Mouse (Mus musculus): ENCODE results near the gene 1700012P22Rik. TPM values are rescaled to one million over a fixed set of nuclear protein-coding genes. Genes with fewer than 3 reads are reported as not detected.

1700012P22Rik gene
- total RNA-seq, 2 experiments from 2014 or later, result not detected

GRCm38 (mm10) chr4:144408290-144408689 lies 30.3 kb downstream of the 1700012P22Rik start, which contains the start of gene Pramef12:
Pramef12 (minus strand) TSS chr4:144408464.
- Histone ChIP-seq H3K4me3 (no peak within 1 kb of the TSS), H3K27ac (no peak within 1 kb of the TSS)
- intact Hi-C loops (cut with DNase I), result no loop called here
- DNase-seq (ENCODE audit: extremely low spot score in 1 of 2, low spot score in 2 of 2), result no peak
- TF ChIP-seq CTCF (IDR thresholded peaks at IDR 0.05), result no peak

GRCm38 (mm10) chr4:144406261-144406660 lies 32.3 kb downstream of the 1700012P22Rik start:
- Histone ChIP-seq H3K4me3 (no peak overlapping the region), H3K27ac (no peak overlapping the region)
- TF ChIP-seq CTCF (IDR thresholded peaks at IDR 0.05), result no peak
- no peak for DNase-seq (ENCODE audit: extremely low spot score in 1 of 2, low spot score in 2 of 2)
- intact Hi-C loops (cut with DNase I), result no loop called here

GRCm38 (mm10) chr4:144404456-144405086 lies 34.0 kb downstream of the 1700012P22Rik start:
- TF ChIP-seq CTCF (IDR thresholded peaks at IDR 0.05), result no peak
- intact Hi-C loops (cut with DNase I), result no loop called here
- H3K4me3 ChIP-seq, result no peak overlapping the region
- DNase-seq (ENCODE audit: extremely low spot score in 1 of 2, low spot score in 2 of 2), result no peak
- no peak overlapping the region for H3K27ac ChIP-seq

- Histone ChIP-seq H3K27ac (no peak overlapping the region), H3K4me3 (no peak overlapping the region)
- intact Hi-C loops (cut with DNase I), result no loop called here
- DNase-seq (ENCODE audit: extremely low spot score in 1 of 2, low spot score in 2 of 2), result no peak
- no peak for TF ChIP-seq CTCF (IDR thresholded peaks at IDR 0.05)
Measured at GRCm38 (mm10) chr4:144402712-144403111, 35.9 kb downstream of the 1700012P22Rik start.

GRCm38 (mm10) chr4:144396316-144396715 lies 42.3 kb downstream of the 1700012P22Rik start:
- no peak for DNase-seq (ENCODE audit: extremely low spot score in 1 of 2, low spot score in 2 of 2)
- no peak overlapping the region for H3K4me3 ChIP-seq
- intact Hi-C loops (cut with DNase I), result no loop called here
- no peak overlapping the region for H3K27ac ChIP-seq
- no peak for TF ChIP-seq CTCF (IDR thresholded peaks at IDR 0.05)

GRCm38 (mm10) chr4:144377911-144378310 lies 60.7 kb downstream of the 1700012P22Rik start, which contains the start of gene Pramef20:
Pramef20 (minus strand) TSS chr4:144377933.
- DNase-seq (ENCODE audit: extremely low spot score in 1 of 2, low spot score in 2 of 2), result no peak
- no peak for TF ChIP-seq CTCF (IDR thresholded peaks at IDR 0.05)
- intact Hi-C loops (cut with DNase I), result no loop called here
- Histone ChIP-seq H3K4me3 (no peak within 1 kb of the TSS), H3K27ac (no peak within 1 kb of the TSS)

Other genes starting within 250 kb of the 1700012P22Rik start
- not detected for gene Oog2, start 248.1 kb downstream of the 1700012P22Rik start, total RNA-seq (2021)
- gene C87977, start 225.5 kb downstream of the 1700012P22Rik start, total RNA-seq (2021), result not detected
- gene Pramel5, start 158.3 kb downstream of the 1700012P22Rik start, total RNA-seq (2021), result not detected
- gene Gm13128, start 108.5 kb downstream of the 1700012P22Rik start, total RNA-seq (2021), result not detected
- gene Gm13119, start 80.8 kb downstream of the 1700012P22Rik start, total RNA-seq (2021), result not detected
- not detected for gene Pramef20, start 60.8 kb downstream of the 1700012P22Rik start, total RNA-seq (2021)
- not detected for gene Pramef12, start 30.3 kb downstream of the 1700012P22Rik start, total RNA-seq (2021)
- not detected for gene Gm9944, start 14.5 kb upstream of the 1700012P22Rik start, total RNA-seq (2021)
- not detected for gene Aadacl3, start 25.0 kb upstream of the 1700012P22Rik start, total RNA-seq (2021)
- not detected for gene 9430007A20Rik, start 81.0 kb upstream of the 1700012P22Rik start, total RNA-seq (2021)
- not detected for gene Gm13124, start 126.4 kb upstream of the 1700012P22Rik start, total RNA-seq (2021)
- gene Aadacl4, start 174.9 kb upstream of the 1700012P22Rik start, total RNA-seq (2021), result not detected
- gene Gm436, start 247.6 kb upstream of the 1700012P22Rik start, total RNA-seq (2021), result not detected